Mouse (Mus musculus) ES-Bruce4 (cell line): ENCODE measurements around the gene Morn2. TPM values are rescaled to one million over a fixed set of nuclear protein-coding genes. Genes with fewer than 3 reads are reported as not detected.

Source experiments
- H3K27ac ChIP-seq: 2 replicates; pipeline ENCODE4 v1.5.1; 2012; ENCODE audit warnings: low read length, inconsistent platforms; ENCODE audit not compliant: insufficient read depth
- H3K27me3 ChIP-seq: 2 replicates; pipeline ENCODE4 v1.6.1; 2012; ENCODE audit warnings: mild to moderate bottlenecking, low read length, inconsistent platforms; ENCODE audit not compliant: control insufficient read depth, poor library complexity, insufficient read depth, severe bottlenecking
- H3K36me3 ChIP-seq: 2 replicates; pipeline ENCODE4 v1.6.1; 2012; ENCODE audit warnings: inconsistent platforms, mild to moderate bottlenecking, low read length, moderate library complexity; ENCODE audit not compliant: control insufficient read depth, poor library complexity, insufficient read depth, severe bottlenecking
- H3K4me1 ChIP-seq: one replicate; pipeline ENCODE4 v1.8.1; 2011; ENCODE audit warnings: low read length; ENCODE audit not compliant: control insufficient read depth, insufficient read depth
- H3K4me3 ChIP-seq: 2 replicates; pipeline ENCODE4 v1.5.1; 2011; ENCODE audit warnings: low read depth, mild to moderate bottlenecking, low read length
- H3K9ac ChIP-seq: 2 replicates; pipeline ENCODE4 v1.6.1; 2012; ENCODE audit warnings: low read depth, mild to moderate bottlenecking, inconsistent platforms; ENCODE audit not compliant: poor library complexity, severe bottlenecking
- H3K9me3 ChIP-seq: replicated peaks from 2 replicates; pipeline ENCODE4 v1.6.1; 2012; ENCODE audit warnings: mild to moderate bottlenecking, low read length, inconsistent platforms; ENCODE audit not compliant: control insufficient read depth, poor library complexity, insufficient read depth, severe bottlenecking
- CTCF ChIP-seq: IDR thresholded peaks from one replicate; pipeline ENCODE4 v1.8.1; 2011; ENCODE audit warnings: low read depth, low read length
- EP300 ChIP-seq: IDR thresholded peaks from 2 replicates; pipeline ENCODE4 v1.6.1; 2011; ENCODE audit warnings: low read depth, low read length; ENCODE audit not compliant: insufficient read depth
- POLR2A ChIP-seq: IDR thresholded peaks from one replicate; pipeline ENCODE4 v1.8.1; 2011; ENCODE audit warnings: low read length; ENCODE audit not compliant: insufficient read depth
- polyA plus RNA-seq: library from polyadenylated mRNA; stranded (reverse); fragments of >200 nt; gene quantifications from 2 replicates; pipeline ENCODE4 v1.2.4, GENCODE M21; 2011; ENCODE audit warnings: low read depth; ENCODE audit not compliant: missing spikeins, insufficient read depth, insufficient read length

Morn2 gene
- polyA plus RNA-seq, 1 experiment, result 7.5 TPM

GRCm38 (mm10) chr17:80312405-80312804 lies 22.4 kb downstream of the Morn2 start:
- TF ChIP-seq EP300 (no peak), POLR2A (no peak), CTCF (no peak)
- H3K4me3 ChIP-seq, result no peak overlapping the region

GRCm38 (mm10) chr17:80322228-80322627 lies 32.2 kb downstream of the Morn2 start:
- H3K27me3 ChIP-seq, result no peaks in the 10 kb centered on the region
- H3K4me3 ChIP-seq, result no peak overlapping the region
- no peaks in the 10 kb centered on the region for H3K36me3 ChIP-seq
- no peak overlapping the region for H3K9ac ChIP-seq
- H3K27ac ChIP-seq, result no peak overlapping the region
- no peak for TF ChIP-seq POLR2A
- TF ChIP-seq EP300, result no peak
- no peak for TF ChIP-seq CTCF
- H3K4me1 ChIP-seq, result no peaks in the 10 kb centered on the region
- no peaks in the 10 kb centered on the region for H3K9me3 ChIP-seq

More at GRCm38 (mm10) chr17:80312405-80312804, 22.4 kb downstream of the Morn2 start:
- Histone ChIP-seq H3K4me1 (no peaks in the 10 kb centered on the region), H3K9ac (no peak overlapping the region), H3K27me3 (no peaks in the 10 kb centered on the region), H3K27ac (no peak overlapping the region), H3K36me3 (no peaks in the 10 kb centered on the region), H3K9me3 (no peaks in the 10 kb centered on the region)

- Histone ChIP-seq H3K9ac (no peak overlapping the region), H3K36me3 (no peaks in the 10 kb centered on the region), H3K27me3 (no peaks in the 10 kb centered on the region), H3K9me3 (no peaks in the 10 kb centered on the region), H3K4me1 (no peaks in the 10 kb centered on the region), H3K4me3 (no peak overlapping the region), H3K27ac (no peak overlapping the region)
- TF ChIP-seq EP300 (no peak), CTCF (no peak), POLR2A (no peak)
Observed at GRCm38 (mm10) chr17:80323015-80323414, 33.0 kb downstream of the Morn2 start.

GRCm38 (mm10) chr17:80323658-80324057 lies 33.7 kb downstream of the Morn2 start:
- TF ChIP-seq CTCF (no peak), POLR2A (no peak), EP300 (no peak)
- Histone ChIP-seq H3K9ac (no peak overlapping the region), H3K4me1 (no peaks in the 10 kb centered on the region), H3K9me3 (no peaks in the 10 kb centered on the region), H3K27me3 (no peaks in the 10 kb centered on the region), H3K36me3 (no peaks in the 10 kb centered on the region), H3K4me3 (no peak overlapping the region), H3K27ac (no peak overlapping the region)

- Histone ChIP-seq H3K27me3 (no peaks in the 10 kb centered on the region), H3K9ac (no peak overlapping the region), H3K9me3 (no peaks in the 10 kb centered on the region), H3K4me3 (no peak overlapping the region), H3K27ac (no peak overlapping the region), H3K4me1 (no peaks in the 10 kb centered on the region), H3K36me3 (no peaks in the 10 kb centered on the region)
- TF ChIP-seq POLR2A (no peak), EP300 (no peak), CTCF (no peak)
Observed at GRCm38 (mm10) chr17:80324521-80324920, 34.5 kb downstream of the Morn2 start.

- Histone ChIP-seq H3K27ac (no peak overlapping the region), H3K4me3 (no peak overlapping the region), H3K4me1 (no peaks in the 10 kb centered on the region), H3K27me3 (no peaks in the 10 kb centered on the region), H3K36me3 (no peaks in the 10 kb centered on the region), H3K9me3 (no peaks in the 10 kb centered on the region), H3K9ac (no peak overlapping the region)
- TF ChIP-seq CTCF (no peak), POLR2A (no peak), EP300 (no peak)
Observed at GRCm38 (mm10) chr17:80325456-80325855, 35.5 kb downstream of the Morn2 start.
